Mouse (Mus musculus) spleen, postnatal 14 days (tissue): ENCODE results near the gene Olfr1126.
"Not testable (repeated sequence)": the region's sequence is repeated elsewhere in the genome, so short reads cannot be mapped to it uniquely, and the experiment has no call there.

ENCODE experiments used
- DNase-seq, 2 experiments: peaks; one replicate each; pipeline ENCODE4 v3.0.0; 2021 to 2022; ENCODE audit warnings: low spot score in 2 of 2

Olfr1126 gene

DNA sequence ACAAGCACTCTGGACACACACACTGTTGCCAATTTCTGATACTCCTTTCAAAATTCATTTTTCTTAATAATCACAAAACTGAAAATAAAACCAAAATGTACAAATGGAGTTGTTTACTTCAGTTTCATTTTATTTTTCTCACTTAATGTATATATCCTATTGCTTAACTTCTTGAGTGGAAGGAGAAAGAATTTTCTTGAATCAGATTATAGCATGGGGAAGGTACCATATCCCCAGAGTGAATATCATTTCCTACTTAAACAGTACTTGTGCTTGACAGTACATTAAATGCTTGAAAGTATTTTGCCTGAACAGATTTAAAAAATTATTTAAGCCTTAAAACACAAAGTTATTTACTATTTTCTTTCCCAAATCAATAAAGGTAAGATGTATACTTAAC, at the start of gene Olfr1126:
Gene Olfr1126, plus strand, starts transcription at position 301 of the 400 bp plus-strand sequence.
- no peak for DNase-seq

DNA sequence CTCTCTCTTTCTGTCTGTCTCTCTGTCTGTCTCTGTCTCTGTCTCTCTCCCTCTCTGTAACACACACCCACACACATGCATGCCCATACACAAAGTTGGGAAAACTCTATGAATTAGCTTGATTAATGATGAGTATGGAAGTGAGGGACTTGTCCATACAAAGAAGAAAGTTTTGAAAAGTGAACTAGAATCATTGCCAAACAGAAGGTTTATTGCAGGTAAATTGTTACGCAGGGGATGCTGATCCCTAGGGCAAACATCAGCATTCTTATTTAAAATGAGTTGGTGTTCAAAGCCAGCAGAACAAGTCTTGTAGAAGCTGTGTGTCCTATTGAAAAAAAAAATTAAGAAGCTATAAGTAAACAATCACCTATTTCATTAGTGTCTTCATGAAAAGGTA, 37.4 kb upstream of the Olfr1126 start, which contains the start of gene Olfr1123:
Gene Olfr1123, plus strand, starts transcription at position 301 of the 400 bp plus-strand sequence.
- no peak for DNase-seq

DNA sequence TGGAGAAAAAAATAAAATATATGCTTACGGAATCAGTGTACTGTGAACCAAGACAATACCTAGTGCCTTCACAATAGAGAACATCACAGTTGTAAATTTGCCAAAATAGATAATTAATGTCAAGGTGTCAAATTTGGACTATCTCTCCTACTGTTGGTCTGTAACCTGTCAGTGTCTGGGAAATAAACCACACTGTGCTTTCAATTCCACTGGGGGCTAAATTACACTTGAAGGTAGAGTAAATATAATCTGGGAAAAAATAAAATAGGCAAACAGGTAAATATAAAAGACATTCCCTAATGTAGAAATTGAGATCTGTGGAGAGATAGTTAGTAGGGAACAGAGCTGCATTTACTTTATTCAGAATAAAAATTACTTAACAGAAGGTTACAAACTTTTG, 23.8 kb upstream of the Olfr1126 start, which contains the start of gene Olfr1124:
Gene Olfr1124, plus strand, starts transcription at position 301 of the 400 bp plus-strand sequence.
- no peak for DNase-seq

DNA sequence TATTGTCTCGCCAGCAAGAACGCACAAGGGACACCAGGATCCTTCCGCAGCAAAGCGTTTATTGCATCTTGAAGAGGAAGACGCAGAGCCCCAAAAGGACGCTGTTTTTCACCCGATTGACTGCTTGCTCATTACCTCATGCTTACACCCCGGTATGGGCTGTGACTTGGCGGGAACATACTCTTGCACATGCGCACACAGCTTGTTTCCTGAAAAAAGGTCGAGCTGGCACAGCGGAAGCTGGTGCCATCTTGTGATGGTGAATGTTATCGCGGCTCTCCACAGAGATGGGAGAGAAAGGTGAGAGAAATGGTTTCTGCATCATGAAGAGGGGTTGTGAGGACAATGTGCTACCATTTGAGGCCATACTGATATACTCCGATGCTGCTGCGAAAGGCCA, 16.0 kb upstream of the Olfr1126 start:
- no peak for DNase-seq

DNA sequence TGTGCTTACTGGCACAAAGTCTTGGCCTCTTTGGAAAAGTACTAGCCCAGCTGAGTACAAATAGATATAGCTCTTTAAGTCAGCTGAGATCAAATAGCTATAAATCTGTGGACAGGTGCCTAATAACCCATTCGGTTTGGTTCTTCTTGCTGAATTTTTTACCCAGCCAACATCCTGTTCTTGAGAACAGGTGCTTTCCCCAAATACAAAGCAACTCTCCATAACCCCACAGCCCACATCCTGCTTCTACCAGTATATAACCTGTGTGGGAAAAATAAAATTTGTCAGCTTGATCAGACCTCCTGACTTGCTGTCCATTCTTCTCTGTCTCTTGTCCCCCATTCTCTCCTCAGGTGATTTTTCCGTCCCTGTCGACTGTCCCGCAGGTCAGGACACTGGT, 8.0 kb downstream of the Olfr1126 start:
- DNase-seq = no peak

DNA sequence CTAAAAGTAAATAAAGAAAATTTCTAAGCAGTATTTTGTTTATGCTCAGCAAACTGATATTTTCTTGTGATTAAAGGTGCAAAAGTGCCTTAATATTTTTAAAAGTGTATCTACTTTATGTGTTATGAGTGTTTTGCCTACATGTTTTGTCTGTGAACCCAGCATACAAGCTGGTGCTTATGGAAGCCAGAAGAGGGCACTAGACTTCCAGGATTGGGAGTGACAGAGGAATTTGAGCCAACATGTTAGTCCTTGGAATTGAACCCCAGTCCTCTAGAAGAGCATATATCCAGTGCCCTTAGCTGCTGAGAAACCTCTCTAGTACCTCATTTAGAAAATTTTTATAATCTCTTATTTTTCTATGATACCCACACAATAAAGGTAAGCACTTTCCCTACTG, 26.4 kb downstream of the Olfr1126 start:
- DNase-seq = no peak

DNA sequence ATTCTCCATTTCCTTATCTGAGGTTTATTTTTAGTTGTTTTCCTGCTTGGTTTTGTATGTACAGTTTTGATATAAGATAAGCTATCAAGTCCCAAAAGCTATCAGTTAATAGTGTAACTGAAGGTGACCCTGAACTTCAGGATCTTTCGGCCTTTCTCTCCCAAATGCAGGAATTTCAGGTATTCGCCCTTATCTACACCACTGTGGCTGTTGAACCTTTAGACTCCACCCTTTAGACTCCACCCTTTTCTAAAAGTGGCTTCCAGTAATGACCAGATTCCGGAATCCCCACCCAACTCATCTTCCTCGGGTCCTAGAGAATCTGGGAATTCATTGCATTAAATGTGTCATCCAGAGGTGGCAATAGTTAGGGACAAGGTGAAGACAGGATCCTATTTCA, 27.4 kb downstream of the Olfr1126 start:
- DNase-seq = no peak

DNA sequence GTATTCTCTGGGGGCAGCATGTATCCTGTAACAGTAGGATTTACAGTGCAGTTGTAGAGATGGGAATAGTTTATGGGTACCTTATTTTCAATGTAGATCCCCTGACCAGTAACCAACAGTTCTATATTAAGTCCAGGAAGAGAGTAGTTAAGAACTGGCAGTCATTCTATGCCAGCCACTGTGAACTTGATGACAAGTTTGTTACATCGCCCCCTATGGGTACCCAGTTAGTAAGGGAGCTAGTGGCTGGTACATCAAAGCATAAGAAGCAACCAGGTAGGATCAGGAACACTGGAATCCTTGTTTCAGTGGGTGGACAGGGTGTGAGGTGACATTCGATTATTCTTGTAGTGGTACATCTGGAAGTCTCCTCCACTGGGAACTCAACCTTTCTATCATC, 28.5 kb downstream of the Olfr1126 start:
- DNase-seq = no peak

DNA sequence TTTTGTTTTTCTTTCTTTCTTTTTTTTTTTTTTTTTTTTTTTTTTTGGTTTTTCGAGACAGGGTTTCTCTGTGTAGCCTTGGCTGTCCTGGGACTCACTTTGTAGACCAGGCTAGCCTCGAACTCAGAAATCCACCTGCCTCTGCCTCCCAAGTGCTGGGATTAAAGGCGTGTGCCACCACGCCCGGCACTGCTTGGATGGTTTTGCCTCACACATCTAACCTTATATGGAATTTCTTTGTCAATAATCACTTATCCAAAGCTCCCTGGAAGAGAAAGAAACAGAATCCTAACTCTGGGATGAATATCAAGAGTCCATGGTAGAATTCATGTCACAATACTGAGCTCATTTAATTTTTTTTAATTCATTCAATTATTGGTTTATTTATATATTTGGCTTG, 43.2 kb downstream of the Olfr1126 start, which contains the start of gene Pramel7:
Gene Pramel7, minus strand, starts transcription at position 101 of the 400 bp plus-strand sequence.
- not testable (repeated sequence) for DNase-seq

DNA sequence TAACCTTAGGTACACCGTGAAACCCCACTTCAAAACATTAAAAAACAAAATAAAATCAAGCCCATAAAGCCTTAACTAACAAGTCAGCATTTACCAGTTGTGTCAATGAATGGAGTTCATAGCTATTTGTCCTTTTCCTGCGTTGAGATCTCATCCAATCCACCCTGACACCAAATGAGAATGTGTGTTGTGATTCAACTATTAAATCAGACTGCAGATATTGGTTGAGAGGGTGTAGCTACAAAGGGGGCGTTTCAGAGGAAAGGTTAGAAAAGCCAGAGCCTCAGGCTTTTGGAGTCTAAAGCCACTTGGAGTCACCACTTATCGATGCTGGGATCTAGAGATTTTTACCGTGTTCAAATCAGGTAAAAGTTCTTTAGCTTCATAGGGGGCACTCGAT, 52.5 kb downstream of the Olfr1126 start, which contains the start of gene Pramel6:
Gene Pramel6, plus strand, starts transcription at position 301 of the 400 bp plus-strand sequence.
- DNase-seq = no peak
